Mouse (Mus musculus) midbrain, embryonic 16.5 days (tissue): Measurements from ENCODE around the gene Fhit. TPM values are rescaled to one million over a fixed set of nuclear protein-coding genes. Genes with fewer than 3 reads are reported as not detected.

Experiments
- ATAC-seq: fragments of 200-750 bp; cut with Nextera tagmentation; 2 replicates; pipeline ENCODE4 v1.8.0; 2017; ENCODE audit warnings: moderate TSS enrichment
- H3K27ac ChIP-seq: fragments of 300-500 bp; sonication (generic); 2 replicates; pipeline ENCODE4 v1.5.1; 2014; ENCODE audit warnings: mild to moderate bottlenecking, low read length, mixed read lengths
- H3K27me3 ChIP-seq: fragments of 300-500 bp; sonication (generic); 2 replicates; pipeline ENCODE4 v1.6.1; 2014; ENCODE audit warnings: low read depth, low read length, mixed read lengths; ENCODE audit not compliant: control insufficient read depth, insufficient read depth
- H3K36me3 ChIP-seq: fragments of 300-500 bp; sonication (generic); 2 replicates; pipeline ENCODE4 v1.6.1; 2014; ENCODE audit warnings: mild to moderate bottlenecking, low read length, moderate library complexity, mixed read lengths; ENCODE audit not compliant: control insufficient read depth, insufficient read depth
- H3K4me1 ChIP-seq: fragments of 300-500 bp; sonication (generic); 2 replicates; pipeline ENCODE4 v1.6.1; 2014; ENCODE audit warnings: mild to moderate bottlenecking, low read length, mixed read lengths; ENCODE audit not compliant: control insufficient read depth, insufficient read depth
- H3K4me2 ChIP-seq: fragments of 300-500 bp; sonication (generic); 2 replicates; pipeline ENCODE4 v1.6.1; 2014; ENCODE audit warnings: mild to moderate bottlenecking, low read length, mixed read lengths
- H3K4me3 ChIP-seq: fragments of 300-500 bp; sonication (generic); 2 replicates; pipeline ENCODE4 v1.5.1; 2014; ENCODE audit warnings: low read depth, mild to moderate bottlenecking, low read length, moderate library complexity, mixed read lengths
- H3K9ac ChIP-seq: fragments of 300-500 bp; sonication (generic); 2 replicates; pipeline ENCODE4 v1.6.1; 2014; ENCODE audit warnings: low read depth, low read length, mixed read lengths
- H3K9me3 ChIP-seq: fragments of 300-500 bp; sonication (generic); replicated peaks from 2 replicates; pipeline ENCODE4 v1.6.1; 2014; ENCODE audit warnings: mild to moderate bottlenecking, low read length, mixed read lengths; ENCODE audit not compliant: control insufficient read depth, poor library complexity, severe bottlenecking
- WGBS: fragments of 180-500 bp; shearing (Covaris S2); extraction: QIAGEN DNeasy Blood & Tissue Kit; methylation state at CpG from one replicate; pipeline ENCODE4 v1.1.7; 2014; 5-methylcytosine and 5-hydroxymethylcytosine counted together
- polyA plus RNA-seq: library from polyadenylated mRNA; unstranded; fragments of >200 nt; fragmentation: Nextera tagmentation; extraction: Ambion mirVana; gene quantifications from 2 replicates; pipeline ENCODE4 v1.2.1, GENCODE M21; 2015

Fhit gene
- polyA plus RNA-seq, 1 experiment from 2014 or later, result 8.5 TPM

DNA sequence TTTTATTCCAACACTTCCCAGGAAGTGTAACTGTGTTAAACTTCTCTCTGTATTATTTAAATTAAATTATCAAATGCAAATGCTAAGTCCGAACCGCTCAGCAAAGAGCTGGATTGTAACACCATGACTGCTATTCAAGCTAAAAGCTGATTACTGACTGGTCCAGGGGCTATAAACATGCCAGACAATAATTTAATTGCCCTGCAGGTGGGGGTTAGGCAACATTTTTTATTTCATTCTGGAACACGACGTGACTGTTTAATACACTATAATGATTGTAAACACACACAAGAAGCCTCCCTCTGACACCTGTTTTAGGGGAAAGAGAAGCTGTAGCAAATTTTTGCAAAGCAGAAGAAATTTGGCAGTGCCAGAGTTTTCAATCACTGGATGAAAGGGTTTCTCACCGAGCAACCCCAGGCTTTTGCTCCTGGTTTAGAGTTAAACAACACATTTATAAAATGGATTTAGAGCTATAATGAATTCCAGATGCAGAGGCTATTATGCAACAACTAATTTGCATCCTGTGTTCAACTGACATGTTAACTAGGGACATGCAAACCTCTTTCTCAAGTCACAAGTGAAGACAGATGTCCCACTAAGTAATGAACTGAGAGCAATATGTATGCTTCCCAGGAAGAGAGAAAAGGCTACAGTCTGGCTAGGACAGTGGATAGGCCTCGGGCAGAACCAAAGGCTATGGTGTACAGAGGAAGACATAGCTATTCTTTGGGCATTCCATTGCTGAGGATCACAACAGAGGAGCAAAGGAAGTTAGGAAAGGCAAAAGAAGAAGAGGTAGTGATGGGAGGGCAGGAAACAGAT, 1538.4 kb downstream of the Fhit start:
- no peak overlapping the region for H3K9ac ChIP-seq
- no peaks in the 10 kb centered on the region for H3K27me3 ChIP-seq
- peaks cover 3% of the 10 kb centered on the region for H3K4me1 ChIP-seq
- H3K36me3 ChIP-seq, result no peaks in the 10 kb centered on the region
- no peak overlapping the region for H3K27ac ChIP-seq
- WGBS, result 35% methylated on average over 6 of the region's 6 CpGs
- H3K4me3 ChIP-seq, result no peak overlapping the region
- no peak for ATAC-seq
- H3K4me2 ChIP-seq, result no peak overlapping the region
- no peaks in the 10 kb centered on the region for H3K9me3 ChIP-seq

DNA sequence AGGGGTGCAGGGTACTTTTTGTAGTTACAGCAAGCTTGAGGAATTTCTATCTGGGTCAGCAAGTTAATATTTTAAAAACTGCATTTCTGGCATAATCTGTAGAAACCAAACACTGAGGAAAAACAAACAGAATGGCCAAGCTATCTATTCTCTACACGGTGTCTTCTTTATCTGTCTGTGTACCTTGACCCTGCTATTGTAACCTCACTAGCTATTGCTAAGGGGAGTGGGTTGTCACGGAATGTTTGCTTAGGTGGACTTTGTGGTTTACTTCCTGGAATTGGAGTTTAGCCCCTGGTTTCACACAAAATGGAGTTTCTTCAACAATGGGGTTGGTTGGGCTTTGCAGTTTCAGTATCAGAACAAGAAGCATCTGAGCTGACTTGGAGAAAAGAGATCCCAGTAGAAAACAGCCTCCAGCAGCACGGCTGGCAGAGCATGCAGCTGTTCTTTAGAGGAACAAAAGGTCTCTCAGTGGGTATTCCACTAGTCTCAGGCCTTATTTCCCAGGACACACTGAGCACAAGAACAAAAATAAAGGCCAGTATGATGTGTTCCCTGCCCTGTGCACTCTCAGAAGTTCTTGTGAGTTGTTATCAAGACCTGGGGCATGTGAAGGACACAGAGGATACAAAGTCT, 1540.8 kb downstream of the Fhit start:
- no peak overlapping the region for H3K4me2 ChIP-seq
- no peak overlapping the region for H3K4me3 ChIP-seq
- ATAC-seq, result no peak
- peaks cover 5% of the 10 kb centered on the region for H3K4me1 ChIP-seq
- no peaks in the 10 kb centered on the region for H3K9me3 ChIP-seq
- 15% methylated on average over 3 of the region's 3 CpGs for WGBS
- H3K9ac ChIP-seq, result no peak overlapping the region
- H3K36me3 ChIP-seq, result no peaks in the 10 kb centered on the region
- no peaks in the 10 kb centered on the region for H3K27me3 ChIP-seq
- no peak overlapping the region for H3K27ac ChIP-seq

DNA sequence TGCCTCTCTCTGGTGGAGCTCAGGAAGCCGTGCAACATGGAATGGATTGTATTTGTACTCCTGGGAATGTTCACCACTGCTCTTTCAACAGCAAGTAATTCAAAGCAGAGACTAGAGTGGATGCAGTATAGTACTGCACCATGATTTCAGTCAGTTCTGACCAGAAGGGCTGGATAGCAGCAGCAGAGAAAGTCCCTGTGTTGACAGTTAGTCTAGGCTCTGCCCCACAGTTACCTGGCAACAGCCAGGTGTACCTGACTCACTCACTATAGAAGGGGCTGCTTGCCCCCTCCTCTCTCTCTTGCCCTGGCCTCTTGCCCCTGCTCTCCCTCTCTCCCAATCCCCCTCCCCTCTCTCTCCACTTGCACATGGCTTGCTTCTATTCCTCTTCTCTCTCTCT, 1542.0 kb downstream of the Fhit start:
- Histone ChIP-seq H3K9me3 (no peaks in the 10 kb centered on the region), H3K4me1 (peaks cover 5% of the 10 kb centered on the region), H3K4me2 (no peak overlapping the region), H3K36me3 (no peaks in the 10 kb centered on the region), H3K4me3 (no peak overlapping the region), H3K9ac (no peak overlapping the region), H3K27me3 (no peaks in the 10 kb centered on the region), H3K27ac (no peak overlapping the region)
- no peak for ATAC-seq
- 31% methylated on average over 1 of the region's 1 CpGs for WGBS

DNA sequence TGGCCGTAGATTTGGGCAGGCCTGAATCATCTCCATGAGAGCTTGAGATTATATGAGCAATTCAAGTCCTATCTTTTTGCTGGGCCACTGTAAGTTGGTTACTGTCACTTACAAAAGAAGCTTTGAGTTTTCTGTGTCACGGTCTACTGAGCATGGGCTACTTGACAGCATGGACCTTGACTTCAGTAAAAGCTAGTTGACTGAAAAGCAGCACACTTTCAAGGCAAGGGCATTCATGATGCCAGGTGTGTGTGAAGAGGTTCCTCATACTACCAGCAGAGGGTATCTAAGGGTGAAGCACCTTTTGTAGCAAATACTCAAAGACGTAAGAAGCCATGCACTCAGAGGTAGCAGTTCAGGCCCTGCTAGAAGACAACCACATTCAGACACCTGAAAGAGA, 1548.7 kb downstream of the Fhit start:
- no peaks in the 10 kb centered on the region for H3K36me3 ChIP-seq
- no peak overlapping the region for H3K4me2 ChIP-seq
- peaks cover 2% of the 10 kb centered on the region; the same call in 1 of the 2 replicates for H3K4me1 ChIP-seq
- H3K9me3 ChIP-seq, result no peaks in the 10 kb centered on the region
- H3K9ac ChIP-seq, result no peak overlapping the region
- 95% methylated on average over 3 of the region's 3 CpGs for WGBS
- no peak overlapping the region for H3K4me3 ChIP-seq
- no peak overlapping the region for H3K27ac ChIP-seq
- ATAC-seq, result no peak
- no peaks in the 10 kb centered on the region for H3K27me3 ChIP-seq

DNA sequence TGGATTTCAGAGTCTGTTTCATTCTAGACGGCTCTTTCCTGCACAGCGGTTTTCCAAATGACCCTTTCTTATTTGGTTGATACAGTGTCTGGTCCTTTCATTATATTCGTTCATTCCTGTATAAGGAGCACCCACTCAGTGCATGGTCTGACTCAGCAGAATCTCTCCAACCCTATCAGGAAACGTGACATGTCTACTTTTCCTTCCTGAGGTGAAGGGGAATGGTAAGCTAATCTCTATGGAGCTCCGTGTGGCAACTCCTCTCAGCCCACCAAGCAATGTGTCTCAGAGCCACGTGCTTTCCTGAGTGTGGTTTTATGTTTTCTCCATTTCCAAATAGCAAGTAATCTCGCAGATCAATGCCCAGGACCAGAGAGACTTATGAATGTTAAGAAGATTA, 1552.7 kb downstream of the Fhit start:
- H3K9ac ChIP-seq, result no peak overlapping the region
- no peak overlapping the region for H3K4me2 ChIP-seq
- H3K27ac ChIP-seq, result no peak overlapping the region
- 75% methylated on average over 7 of the region's 7 CpGs for WGBS
- H3K9me3 ChIP-seq, result no peaks in the 10 kb centered on the region
- H3K4me1 ChIP-seq, result 0 out of 2 replicates have a peak, but pooled peaks cover 4% of the 10 kb centered on the region
- H3K36me3 ChIP-seq, result no peaks in the 10 kb centered on the region
- no peak for ATAC-seq
- no peak overlapping the region for H3K4me3 ChIP-seq
- no peaks in the 10 kb centered on the region for H3K27me3 ChIP-seq

DNA sequence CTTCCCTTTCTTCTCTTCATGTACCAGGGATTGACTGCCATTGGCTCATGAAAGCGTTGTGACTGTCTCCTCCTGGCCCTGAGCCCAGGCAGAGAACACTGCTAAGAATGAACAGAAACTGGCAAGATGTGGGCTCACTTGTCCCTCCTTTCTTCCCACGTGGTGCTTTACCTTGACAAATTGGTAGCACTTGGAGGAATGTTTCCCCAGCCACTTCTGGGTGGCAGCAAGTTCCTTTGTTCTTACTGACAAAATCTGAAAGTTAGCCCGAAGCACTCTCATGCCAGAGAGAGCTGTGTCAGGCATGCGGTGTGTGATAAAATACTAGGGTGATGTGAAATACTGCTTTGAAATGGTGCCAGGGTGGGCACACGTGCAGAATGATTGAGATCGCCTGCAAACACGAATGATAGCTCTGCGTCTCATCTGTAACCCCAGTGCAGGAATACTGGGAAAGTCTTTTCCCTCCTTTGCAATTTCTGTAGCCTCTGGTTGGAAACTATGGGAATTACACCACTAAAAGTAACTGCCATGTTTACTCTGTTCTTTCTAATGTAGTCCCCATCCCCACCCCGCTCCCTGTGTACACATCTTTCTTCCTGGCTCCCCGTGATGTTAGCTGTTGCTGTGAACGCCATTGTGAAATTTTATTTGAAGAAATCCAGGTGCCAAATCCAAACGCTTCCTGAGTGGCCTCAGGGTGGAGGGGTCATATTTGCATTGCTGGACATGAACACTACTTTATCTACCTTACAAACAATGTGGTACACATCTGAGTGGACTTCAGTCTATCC, 1555.1 kb downstream of the Fhit start:
- WGBS, result 74% methylated on average over 12 of the region's 12 CpGs
- Histone ChIP-seq H3K4me2 (no peak overlapping the region), H3K9me3 (no peaks in the 10 kb centered on the region), H3K27ac (no peak overlapping the region), H3K36me3 (no peaks in the 10 kb centered on the region), H3K4me1 (0 out of 2 replicates have a peak, but pooled peaks cover 4% of the 10 kb centered on the region), H3K4me3 (no peak overlapping the region), H3K9ac (no peak overlapping the region), H3K27me3 (no peaks in the 10 kb centered on the region)
- peak; percentile 79 for ATAC-seq

DNA sequence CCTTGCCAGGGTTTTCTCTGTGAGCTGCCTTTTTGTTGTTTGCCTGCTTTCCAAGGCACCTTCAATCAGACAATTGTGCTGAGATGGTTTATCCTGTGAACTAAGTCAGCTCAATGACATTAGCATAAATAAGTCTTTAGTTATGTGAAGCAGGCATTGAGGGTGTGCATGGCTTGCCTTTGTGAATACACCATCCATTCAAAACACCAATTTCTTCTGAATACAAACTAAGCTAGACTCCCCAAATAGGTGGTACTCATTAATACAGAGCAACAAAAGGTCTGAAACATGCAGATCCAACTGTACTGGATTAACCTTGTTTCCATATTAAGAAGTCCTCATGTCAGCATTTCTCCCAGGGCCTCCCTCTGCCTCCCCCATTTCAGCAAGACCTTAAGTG, 1561.6 kb downstream of the Fhit start:
- H3K27ac ChIP-seq, result no peak overlapping the region
- no peaks in the 10 kb centered on the region for H3K9me3 ChIP-seq
- 0 out of 2 replicates have a peak, but pooled peaks cover 2% of the 10 kb centered on the region for H3K4me1 ChIP-seq
- H3K4me3 ChIP-seq, result no peak overlapping the region
- no peak overlapping the region for H3K9ac ChIP-seq
- no peak overlapping the region for H3K4me2 ChIP-seq
- no peaks in the 10 kb centered on the region for H3K36me3 ChIP-seq
- ATAC-seq, result no peak
- H3K27me3 ChIP-seq, result no peaks in the 10 kb centered on the region

DNA sequence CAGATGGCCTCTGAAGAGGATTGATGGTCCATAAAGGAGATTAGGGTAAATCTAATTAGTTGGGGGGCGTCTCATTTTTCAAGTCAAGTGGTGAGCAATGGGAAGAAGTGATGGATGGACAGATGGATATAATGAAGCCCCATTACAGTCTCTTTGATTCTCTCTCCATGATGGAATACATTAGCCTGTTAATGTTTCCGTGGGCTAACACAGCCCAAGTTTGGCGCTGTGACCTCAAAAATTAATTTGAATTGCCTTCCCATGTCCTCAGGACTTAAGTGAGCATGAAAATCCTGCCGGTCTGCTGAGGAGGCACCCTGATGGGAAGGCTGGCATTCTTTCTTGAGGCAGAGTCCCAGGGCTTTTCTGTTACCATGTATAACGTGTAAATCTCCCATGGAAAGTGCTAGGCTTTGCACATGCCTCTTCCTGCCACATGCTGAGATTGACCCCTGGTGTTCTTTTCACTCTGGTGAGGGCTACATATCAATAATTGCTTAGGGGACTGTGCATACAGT, 1564.3 kb downstream of the Fhit start:
- no peak overlapping the region for H3K4me3 ChIP-seq
- WGBS, result 6% methylated on average over 5 of the region's 5 CpGs
- 0 out of 2 replicates have a peak, but pooled peaks have one; percentile 25 for ATAC-seq
- H3K9ac ChIP-seq, result no peak overlapping the region
- 0 out of 2 replicates have a peak, but pooled peaks cover 2% of the 10 kb centered on the region for H3K4me1 ChIP-seq
- H3K9me3 ChIP-seq, result no peaks in the 10 kb centered on the region
- no peak overlapping the region for H3K27ac ChIP-seq
- H3K4me2 ChIP-seq, result no peak overlapping the region
- no peaks in the 10 kb centered on the region for H3K27me3 ChIP-seq
- H3K36me3 ChIP-seq, result no peaks in the 10 kb centered on the region
